Mouse (Mus musculus) heart, embryonic 12.5 days (tissue): Measurements from ENCODE around the gene Kdm2b. TPM values are rescaled to one million over a fixed set of nuclear protein-coding genes. Genes with fewer than 3 reads are reported as not detected.
A peak's percentile ranks its signal among the peaks of the same experiment; 100 is the strongest.

Experiments
- ATAC-seq: fragments of 200-750 bp; cut with Nextera tagmentation; 2 replicates; pipeline ENCODE4 v1.8.0; 2017; ENCODE audit warnings: moderate TSS enrichment, moderate library complexity; ENCODE audit not compliant: insufficient number of reproducible peaks, low FRiP score
- H3K27ac ChIP-seq: fragments of 300-500 bp; sonication (generic); 2 replicates; pipeline ENCODE4 v1.5.1; 2016; ENCODE audit warnings: mild to moderate bottlenecking, moderate library complexity; ENCODE audit not compliant: poor library complexity, severe bottlenecking
- H3K27me3 ChIP-seq: fragments of 300-500 bp; sonication (generic); replicated peaks from 2 replicates; pipeline ENCODE4 v1.6.1; 2016; ENCODE audit warnings: mild to moderate bottlenecking, moderate library complexity
- H3K36me3 ChIP-seq: fragments of 300-500 bp; sonication (generic); 2 replicates; pipeline ENCODE4 v1.6.1; 2016; ENCODE audit warnings: mild to moderate bottlenecking, moderate library complexity
- H3K4me1 ChIP-seq: fragments of 300-500 bp; sonication (generic); replicated peaks from 2 replicates; pipeline ENCODE4 v1.6.1; 2016; ENCODE audit warnings: mild to moderate bottlenecking
- H3K4me2 ChIP-seq: fragments of 300-500 bp; sonication (generic); 2 replicates; pipeline ENCODE4 v1.6.1; 2016; ENCODE audit warnings: mild to moderate bottlenecking, moderate library complexity
- H3K4me3 ChIP-seq: fragments of 300-500 bp; sonication (generic); 2 replicates; pipeline ENCODE4 v1.5.1; 2016; ENCODE audit warnings: mild to moderate bottlenecking
- H3K9ac ChIP-seq: fragments of 300-500 bp; sonication (generic); 2 replicates; pipeline ENCODE4 v1.6.1; 2016; ENCODE audit warnings: mild to moderate bottlenecking, moderate library complexity
- H3K9me3 ChIP-seq: fragments of 300-500 bp; sonication (generic); replicated peaks from 2 replicates; pipeline ENCODE4 v1.6.1; 2016; ENCODE audit warnings: mild to moderate bottlenecking, moderate library complexity
- WGBS: fragments of 180-500 bp; shearing (Covaris S2); methylation state at CpG from one replicate; pipeline ENCODE4 v1.1.7; 2016; 5-methylcytosine and 5-hydroxymethylcytosine counted together
- polyA plus RNA-seq: library from polyadenylated mRNA; unstranded; fragments of >200 nt; fragmentation: Nextera tagmentation; extraction: Ambion mirVana; gene quantifications from 2 replicates; pipeline ENCODE4 v1.2.1, GENCODE M21; 2016

The Kdm2b gene
- polyA plus RNA-seq, 1 experiment from 2014 or later, result 39.8 TPM

DNA sequence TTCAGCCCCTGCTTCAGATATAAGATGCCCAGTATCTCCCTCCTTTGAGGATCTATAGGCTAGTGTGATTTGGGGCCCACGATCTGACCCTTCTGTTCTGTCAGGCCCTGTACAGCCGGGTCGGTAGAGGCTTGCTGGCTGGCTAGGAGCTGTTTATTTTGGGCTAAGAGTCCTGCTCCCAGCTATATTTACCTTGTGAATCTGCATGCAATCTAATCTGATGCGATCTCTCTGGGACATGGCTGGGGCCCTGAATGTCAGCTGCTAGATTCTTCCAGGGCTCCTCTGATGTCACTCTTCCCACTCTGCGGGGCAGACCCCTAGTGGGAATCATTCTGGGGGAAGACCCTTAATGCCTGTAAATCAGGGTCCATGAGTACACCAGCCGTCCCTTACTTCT is 34.7 kb upstream of the Kdm2b start:
- WGBS, result 85% methylated on average over 6 of the region's 6 CpGs
- Histone ChIP-seq H3K27ac (no peak overlapping the region), H3K4me2 (no peak overlapping the region), H3K27me3 (no peaks in the 10 kb centered on the region), H3K9me3 (no peaks in the 10 kb centered on the region), H3K4me1 (peaks cover 37% of the 10 kb centered on the region), H3K4me3 (no peak overlapping the region), H3K36me3 (peaks cover 5% of the 10 kb centered on the region), H3K9ac (no peak overlapping the region)
- ATAC-seq, result no peak

DNA sequence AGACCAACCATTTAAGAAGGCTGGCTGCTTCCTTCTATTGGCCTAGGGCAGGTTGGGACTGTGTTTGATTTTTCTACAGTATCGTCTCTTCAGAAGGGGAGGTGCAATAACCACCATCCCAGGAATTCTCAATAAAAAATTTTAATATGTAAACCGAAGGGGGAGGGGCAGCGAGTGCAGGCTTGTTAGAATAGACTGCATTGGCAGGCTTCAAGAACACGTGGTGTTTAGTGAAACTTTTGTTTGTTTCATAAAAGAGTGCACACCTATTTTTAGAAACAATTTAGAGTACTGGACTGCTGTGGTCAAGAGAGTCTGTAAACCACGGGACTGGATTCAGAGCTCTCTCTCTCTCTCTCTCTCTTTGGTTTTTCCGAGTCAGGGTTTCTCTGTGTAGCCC is 33.4 kb upstream of the Kdm2b start:
- 67% methylated on average over 6 of the region's 6 CpGs for WGBS
- no peaks in the 10 kb centered on the region for H3K9me3 ChIP-seq
- H3K36me3 ChIP-seq, result peaks cover 3% of the 10 kb centered on the region; the same call in 1 of the 2 replicates
- peaks cover 48% of the 10 kb centered on the region for H3K4me1 ChIP-seq
- no peak overlapping the region for H3K9ac ChIP-seq
- ATAC-seq, result no peak
- no peaks in the 10 kb centered on the region for H3K27me3 ChIP-seq
- H3K4me2 ChIP-seq, result no peak overlapping the region
- H3K27ac ChIP-seq, result no peak overlapping the region
- H3K4me3 ChIP-seq, result no peak overlapping the region

DNA sequence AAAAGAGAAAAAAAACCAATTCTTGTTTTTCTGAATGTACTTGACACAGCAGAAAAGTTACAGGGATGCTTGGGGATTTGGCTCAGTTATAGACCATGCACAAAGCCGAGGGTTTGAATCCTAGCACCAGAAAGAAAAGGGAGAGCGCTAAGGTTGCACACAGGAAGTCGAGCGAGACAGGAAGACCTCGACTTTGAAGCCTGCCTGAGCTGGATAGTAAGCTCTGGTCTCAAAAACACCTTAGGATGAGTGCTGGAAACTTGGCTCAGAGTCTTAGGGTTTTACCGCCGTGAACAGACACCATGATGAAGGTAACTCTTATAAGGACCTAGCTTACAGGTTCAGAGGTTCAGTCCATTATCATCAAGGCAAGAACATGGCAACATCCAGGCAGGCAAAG is 31.8 kb upstream of the Kdm2b start:
- 84% methylated on average over 7 of the region's 7 CpGs for WGBS
- Histone ChIP-seq H3K27me3 (no peaks in the 10 kb centered on the region), H3K9ac (no peak overlapping the region), H3K27ac (no peak overlapping the region), H3K4me1 (peaks cover 45% of the 10 kb centered on the region), H3K4me3 (no peak overlapping the region), H3K9me3 (no peaks in the 10 kb centered on the region), H3K36me3 (peaks cover 10% of the 10 kb centered on the region), H3K4me2 (no peak overlapping the region)
- no peak for ATAC-seq

- WGBS, result 92% methylated on average over 5 of the region's 5 CpGs
- Histone ChIP-seq H3K36me3 (peaks cover 10% of the 10 kb centered on the region), H3K27me3 (no peaks in the 10 kb centered on the region), H3K4me2 (no peak overlapping the region), H3K4me3 (no peak overlapping the region), H3K9me3 (no peaks in the 10 kb centered on the region), H3K4me1 (peaks cover 50% of the 10 kb centered on the region), H3K27ac (peak overlapping the region; percentile 81; the same call in 1 of the 2 replicates), H3K9ac (no peak overlapping the region)
- no peak for ATAC-seq
Measured at GRCm38 (mm10) chr5:123020426-123020825, 30.8 kb upstream of the Kdm2b start.

DNA sequence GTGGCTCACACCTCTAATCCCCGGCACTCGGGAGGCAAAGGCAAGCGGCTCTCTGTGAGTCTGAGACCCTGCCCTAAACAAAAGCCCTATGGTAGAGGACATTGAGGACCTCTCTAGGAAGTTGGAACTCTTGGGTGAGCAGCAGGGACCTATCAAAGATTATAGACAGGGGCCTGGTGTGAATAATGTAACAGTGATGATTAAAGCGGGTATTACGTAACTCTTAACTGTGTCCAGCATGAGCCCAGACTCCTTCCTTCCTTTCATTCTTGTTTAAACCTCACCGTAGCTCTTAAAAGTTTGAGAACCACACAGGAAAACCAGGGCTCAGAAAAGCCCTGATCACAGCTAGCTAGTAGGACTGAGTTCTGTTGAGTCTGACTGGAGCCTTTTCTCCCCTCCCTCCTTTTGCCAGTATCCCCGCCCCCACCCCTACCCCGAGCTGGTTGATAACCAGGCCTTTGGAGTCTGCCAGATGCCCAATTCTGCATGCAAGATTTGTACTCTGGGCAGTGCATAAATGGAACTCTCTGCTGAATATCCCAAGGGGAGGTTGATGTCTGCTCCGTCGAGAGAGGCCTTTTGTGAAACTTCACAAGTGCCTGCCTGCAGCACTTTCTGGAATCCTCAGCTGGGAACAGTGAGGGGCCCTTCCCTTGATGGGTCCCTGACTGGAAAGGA is 29.9 kb upstream of the Kdm2b start:
- H3K4me3 ChIP-seq, result no peak overlapping the region
- peak overlapping the region; percentile 32 for H3K4me2 ChIP-seq
- WGBS, result 33% methylated on average over 10 of the region's 10 CpGs
- H3K4me1 ChIP-seq, result peaks cover 52% of the 10 kb centered on the region
- ATAC-seq, result no peak
- no peaks in the 10 kb centered on the region for H3K9me3 ChIP-seq
- 0 out of 2 replicates have a peak overlapping the region, but pooled peaks have one; percentile 39 for H3K9ac ChIP-seq
- peaks cover 10% of the 10 kb centered on the region for H3K36me3 ChIP-seq
- H3K27me3 ChIP-seq, result no peaks in the 10 kb centered on the region
- H3K27ac ChIP-seq, result peak overlapping the region; percentile 81

DNA sequence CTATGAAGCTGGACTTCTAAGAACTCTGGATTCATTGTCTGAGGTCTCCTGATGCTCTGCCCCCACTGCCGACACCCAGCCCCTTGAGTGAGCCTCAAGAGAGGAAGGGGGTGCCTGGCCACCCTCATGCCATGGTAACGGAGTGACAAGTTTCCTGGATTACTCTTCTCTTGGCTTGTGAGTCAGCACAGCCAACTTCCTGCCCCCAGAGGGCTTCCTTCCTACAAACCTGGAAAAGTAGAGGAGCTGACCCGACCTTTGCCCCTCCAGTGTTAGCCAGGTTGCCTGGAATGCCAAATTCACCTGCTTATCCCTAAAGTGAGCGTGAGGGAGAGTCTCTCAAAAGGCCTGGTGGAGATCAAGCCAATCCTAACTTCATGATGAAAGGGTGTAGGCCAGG is 27.9 kb upstream of the Kdm2b start:
- H3K36me3 ChIP-seq, result peaks cover 10% of the 10 kb centered on the region
- H3K4me2 ChIP-seq, result peak overlapping the region; percentile 18; the same call in 1 of the 2 replicates
- H3K27ac ChIP-seq, result no peak overlapping the region; the same call in 1 of the 2 replicates
- H3K4me1 ChIP-seq, result peaks cover 50% of the 10 kb centered on the region
- H3K4me3 ChIP-seq, result no peak overlapping the region
- no peaks in the 10 kb centered on the region for H3K9me3 ChIP-seq
- ATAC-seq, result no peak
- H3K27me3 ChIP-seq, result no peaks in the 10 kb centered on the region
- WGBS, result 72% methylated on average over 4 of the region's 4 CpGs
- H3K9ac ChIP-seq, result 0 out of 2 replicates have a peak overlapping the region, but pooled peaks have one; percentile 15

DNA sequence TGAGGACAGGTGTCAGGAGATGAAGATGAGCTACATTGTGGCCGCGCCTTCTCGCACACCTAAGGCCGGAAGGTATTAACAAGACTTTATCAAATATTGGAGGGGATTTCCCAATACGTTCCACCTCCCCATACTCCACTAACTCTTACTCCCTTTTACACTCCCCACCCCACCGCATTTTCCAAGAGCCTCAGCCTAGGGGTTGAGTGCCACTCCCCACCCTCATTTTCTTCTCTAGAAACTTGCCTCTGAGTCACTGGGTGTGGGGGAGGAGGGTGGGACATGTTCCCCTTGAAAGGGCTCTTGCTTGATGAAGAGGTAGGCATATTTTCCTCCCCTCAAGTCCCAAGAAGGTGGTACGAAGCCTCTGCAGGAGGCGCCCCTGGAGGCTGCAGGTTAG is 26.3 kb upstream of the Kdm2b start:
- no peaks in the 10 kb centered on the region for H3K27me3 ChIP-seq
- ATAC-seq, result no peak
- H3K27ac ChIP-seq, result peak overlapping the region; percentile 97
- WGBS, result 15% methylated on average over 8 of the region's 8 CpGs
- peaks cover 10% of the 10 kb centered on the region for H3K36me3 ChIP-seq
- peak overlapping the region; percentile 79 for H3K4me2 ChIP-seq
- peak overlapping the region; percentile 82 for H3K4me3 ChIP-seq
- H3K9ac ChIP-seq, result peak overlapping the region; percentile 79
- no peaks in the 10 kb centered on the region for H3K9me3 ChIP-seq
- H3K4me1 ChIP-seq, result peaks cover 50% of the 10 kb centered on the region

GRCm38 (mm10) chr5:123014753-123015701 is 25.4 kb upstream of the Kdm2b start, which contains the start of gene Orai1:
TSS of gene Orai1 (plus strand) at chr5:123015074.
- ATAC-seq, result peak; percentile 97
- Histone ChIP-seq H3K27me3 (no peaks in the 10 kb centered on the region), H3K9me3 (no peaks in the 10 kb centered on the region), H3K4me2 (peak within 1 kb of the TSS; percentile 79), H3K9ac (peak within 1 kb of the TSS; percentile 79), H3K27ac (peak within 1 kb of the TSS; percentile 97), H3K4me1 (peaks cover 50% of the 10 kb centered on the region), H3K36me3 (peaks cover 10% of the 10 kb centered on the region), H3K4me3 (peak within 1 kb of the TSS; percentile 82)
- under 1% methylated on average over 102 of the region's 106 CpGs for WGBS

DNA sequence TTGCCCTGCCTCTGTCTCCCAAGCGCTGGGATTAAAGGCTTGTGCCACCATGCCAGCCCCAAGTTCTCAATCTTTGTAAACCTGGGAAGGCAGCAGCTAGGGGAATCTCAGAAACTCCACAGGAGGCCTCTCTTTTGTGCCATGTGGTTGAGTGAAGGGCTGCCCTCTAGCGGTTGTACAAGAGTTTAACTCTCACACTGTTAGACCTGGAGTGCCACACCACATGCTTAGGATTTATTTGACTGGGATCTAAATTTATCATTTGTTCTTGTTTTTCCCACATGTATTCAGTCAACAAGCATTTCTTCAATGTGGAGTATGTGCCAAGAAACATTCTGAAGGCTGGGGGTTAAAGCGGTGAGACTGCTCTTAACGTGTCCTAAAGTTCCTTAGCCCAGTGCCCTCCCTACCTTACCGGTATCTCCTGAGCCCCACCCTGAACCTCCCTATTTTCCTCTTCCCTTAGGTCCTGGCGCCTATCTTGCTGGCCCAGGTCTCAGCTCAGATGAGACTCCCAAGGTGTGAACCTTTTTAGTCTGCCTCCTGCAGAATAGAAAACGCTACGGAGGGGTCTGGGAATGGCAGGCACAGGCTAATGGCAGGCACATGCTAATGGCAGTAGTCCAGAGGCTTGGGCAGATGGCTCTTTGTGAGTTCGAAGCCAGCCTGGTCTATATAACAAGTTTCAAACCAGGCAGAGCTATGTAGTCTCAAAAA is 24.1 kb upstream of the Kdm2b start:
- 51% methylated on average over 9 of the region's 9 CpGs for WGBS
- H3K27me3 ChIP-seq, result no peaks in the 10 kb centered on the region
- peaks cover 10% of the 10 kb centered on the region for H3K36me3 ChIP-seq
- H3K4me1 ChIP-seq, result peaks cover 44% of the 10 kb centered on the region
- no peak overlapping the region for H3K27ac ChIP-seq
- no peak overlapping the region for H3K4me2 ChIP-seq
- no peak overlapping the region for H3K9ac ChIP-seq
- no peak overlapping the region for H3K4me3 ChIP-seq
- no peak for ATAC-seq
- H3K9me3 ChIP-seq, result no peaks in the 10 kb centered on the region

DNA sequence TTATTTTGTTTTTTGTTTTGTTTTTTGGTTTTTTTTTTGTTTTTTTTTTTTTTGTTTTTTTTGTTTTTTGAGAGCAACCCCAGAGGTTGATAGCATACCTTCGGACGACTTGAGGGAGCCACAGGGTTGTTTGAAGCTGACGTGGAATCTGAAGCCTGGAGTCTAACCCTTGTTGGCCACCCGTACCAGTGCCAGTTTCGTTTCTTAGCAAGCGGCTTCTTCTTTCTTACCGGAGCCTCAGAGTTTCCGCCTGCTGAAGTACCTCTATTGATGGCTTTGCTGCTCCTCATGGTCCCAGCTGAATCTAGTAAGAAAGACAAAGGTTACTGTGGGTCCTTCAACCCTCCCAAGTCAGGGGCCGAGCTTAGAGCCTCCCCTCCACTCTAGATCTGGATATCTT is 22.1 kb upstream of the Kdm2b start:
- WGBS, result 92% methylated on average over 9 of the region's 9 CpGs
- ATAC-seq, result no peak
- Histone ChIP-seq H3K4me3 (no peak overlapping the region), H3K4me2 (no peak overlapping the region), H3K9ac (no peak overlapping the region), H3K27ac (no peak overlapping the region), H3K4me1 (peaks cover 29% of the 10 kb centered on the region), H3K27me3 (no peaks in the 10 kb centered on the region), H3K36me3 (no peaks in the 10 kb centered on the region), H3K9me3 (no peaks in the 10 kb centered on the region)

- no peak for ATAC-seq
- Histone ChIP-seq H3K4me2 (no peak overlapping the region), H3K27ac (no peak overlapping the region), H3K9me3 (no peaks in the 10 kb centered on the region), H3K4me1 (peaks cover 21% of the 10 kb centered on the region), H3K27me3 (no peaks in the 10 kb centered on the region), H3K9ac (no peak overlapping the region), H3K36me3 (no peaks in the 10 kb centered on the region), H3K4me3 (no peak overlapping the region)
- 86% methylated on average over 6 of the region's 6 CpGs for WGBS
Measured at GRCm38 (mm10) chr5:123010806-123011205, 21.2 kb upstream of the Kdm2b start.
